Mouse (Mus musculus) adrenal gland, postnatal 25 days (tissue): ENCODE data around the gene Rbm15. TPM values are rescaled to one million over a fixed set of nuclear protein-coding genes. Genes with fewer than 3 reads are reported as not detected.

Source experiments
- DNase-seq: peaks from one replicate; pipeline ENCODE4 v3.0.0; 2021; ENCODE audit warnings: mixed read lengths
- long read RNA-seq: library from polyadenylated mRNA; stranded (forward); transcript quantifications from one replicate; pipeline ENCODE4 v2.0.0, GENCODE M21; 2021
- total RNA-seq: library from RNA; stranded (reverse); gene quantifications from 2 replicates; pipeline ENCODE4 v1.2.3, GENCODE M21; 2021

Gene Rbm15
- 40.8 and 43.7 TPM in 2 replicates for total RNA-seq
- long read RNA-seq, full-length matches to known transcripts, result 6 of 7 reads
- long read RNA-seq, partial matches to known transcripts, result 0 of 7 reads
- long read RNA-seq, other reads (novel, unspliced or antisense), result 1 of 7 reads

DNA sequence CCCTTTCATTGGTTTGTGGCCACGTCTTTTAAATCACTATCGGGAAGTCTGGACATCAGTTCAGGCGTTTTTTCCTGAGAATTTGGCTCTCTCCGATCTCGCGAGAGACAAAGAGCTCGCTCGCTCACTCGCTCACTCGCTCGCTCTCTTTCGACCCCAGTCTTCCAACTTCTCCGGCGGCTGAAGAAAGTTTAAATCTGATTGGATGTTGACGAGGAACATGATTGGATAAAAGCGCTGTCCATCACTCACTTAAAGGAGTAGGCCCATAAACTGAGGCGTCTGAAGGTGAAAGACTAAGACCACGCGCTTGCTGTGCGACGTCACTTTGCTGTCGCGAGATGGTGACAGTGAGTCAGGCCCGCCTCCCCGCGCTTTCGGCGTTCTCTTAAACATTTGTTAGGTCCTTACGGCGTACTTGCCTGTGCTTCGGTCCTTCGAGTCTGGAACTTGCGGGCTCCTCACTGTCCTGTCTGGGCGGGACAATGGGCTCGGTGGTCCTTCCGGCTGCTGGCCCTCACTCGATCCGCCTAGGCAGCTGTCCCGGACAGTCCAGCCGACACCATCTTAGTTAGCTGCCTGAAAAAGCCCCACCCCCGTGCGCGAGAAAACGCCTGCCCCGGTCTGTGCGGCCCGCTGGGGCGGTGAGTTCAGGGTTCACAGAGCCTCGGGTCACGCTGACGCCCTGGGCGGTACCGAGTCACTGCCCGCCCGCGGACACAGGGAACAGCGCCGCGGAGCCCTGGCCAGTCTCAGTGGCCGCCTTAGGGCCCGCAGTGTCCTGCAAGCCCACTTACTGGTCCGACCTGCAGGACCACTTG, at the start of gene Rbm15:
Rbm15 (minus strand) TSS at position 293 of the 821 bp plus-strand sequence.
- peak; percentile 94 for DNase-seq

- peak; percentile 60 for DNase-seq
Observed at GRCm38 (mm10) chr3:107379422-107379821, 45.9 kb upstream of the Rbm15 start.

GRCm38 (mm10) chr3:107378626-107379025, 45.2 kb upstream of the Rbm15 start:
- no peak for DNase-seq

DNA sequence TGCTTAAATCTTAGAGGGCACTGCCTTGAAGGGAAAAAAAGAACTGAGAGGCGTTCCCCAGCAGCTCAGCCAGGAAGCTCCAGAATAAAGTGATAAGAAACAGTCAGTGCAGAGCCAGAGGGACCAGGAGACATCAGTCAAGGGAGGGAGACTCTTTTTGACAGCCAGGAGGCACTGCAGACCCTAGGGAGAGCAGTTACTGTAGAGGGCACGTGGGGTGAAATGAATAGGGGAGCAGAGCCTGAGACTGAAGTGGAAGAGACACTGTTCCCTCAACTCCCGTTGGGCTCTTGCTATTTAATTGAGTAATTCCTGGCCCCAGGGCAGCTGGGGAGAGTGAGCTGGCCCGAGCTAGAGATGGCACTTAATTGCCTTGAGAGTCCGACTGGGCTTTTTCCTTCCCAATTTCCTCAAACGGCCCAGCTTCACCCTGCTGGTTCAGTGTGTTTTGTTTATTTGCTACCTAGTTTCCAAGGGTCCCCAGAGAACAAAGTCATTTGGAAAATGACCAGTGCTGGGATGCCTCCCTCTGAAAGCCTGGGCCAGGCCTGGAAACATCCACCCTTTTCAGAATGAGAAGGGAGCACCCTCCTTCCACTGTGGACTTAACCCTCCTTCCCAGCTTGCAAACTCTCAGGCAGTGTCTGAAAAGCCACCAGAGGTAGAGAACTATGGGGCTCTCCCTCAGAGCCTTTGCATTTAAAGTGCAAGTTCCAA, 41.6 kb upstream of the Rbm15 start:
- DNase-seq, result no peak

- no peak for DNase-seq
Observed at GRCm38 (mm10) chr3:107369156-107369555, 35.7 kb upstream of the Rbm15 start.

GRCm38 (mm10) chr3:107367938-107368599, 34.6 kb upstream of the Rbm15 start:
- no peak for DNase-seq

- DNase-seq, result no peak
Observed at GRCm38 (mm10) chr3:107365341-107365740, 31.9 kb upstream of the Rbm15 start.

GRCm38 (mm10) chr3:107363391-107363790, 29.9 kb upstream of the Rbm15 start:
- DNase-seq, result no peak

- DNase-seq, result no peak
Observed at GRCm38 (mm10) chr3:107360341-107360740, 26.9 kb upstream of the Rbm15 start.

DNA sequence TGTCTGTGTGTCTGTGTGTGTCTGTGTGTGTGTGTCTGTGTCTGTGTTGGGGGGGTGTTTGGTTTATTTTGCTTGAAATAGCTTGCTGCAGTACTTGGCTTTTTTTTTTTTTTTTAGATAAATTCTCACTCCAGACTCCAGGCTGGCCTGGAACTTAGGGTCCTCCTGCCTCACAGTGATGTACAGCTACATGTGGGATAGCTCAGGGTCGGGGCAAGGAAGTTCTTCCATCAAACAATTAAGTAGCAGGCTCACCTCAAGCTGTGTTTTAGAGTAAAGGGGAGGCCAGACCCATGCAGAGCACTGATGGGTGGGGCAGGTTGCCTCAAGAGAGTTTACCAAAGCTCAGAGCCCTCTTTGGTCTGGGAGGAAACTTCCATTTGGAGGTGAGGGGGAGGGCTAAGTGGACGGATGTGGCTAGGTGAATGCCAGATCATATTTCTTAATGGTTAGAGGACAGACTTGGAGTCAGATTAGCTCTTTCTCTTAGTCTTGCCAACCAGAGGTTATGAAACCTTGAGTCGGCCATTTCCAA, 24.3 kb upstream of the Rbm15 start:
- no peak for DNase-seq

- DNase-seq, result peak; percentile 79
Observed at GRCm38 (mm10) chr3:107356964-107357441, 23.5 kb upstream of the Rbm15 start.

- DNase-seq, result no peak
Observed at GRCm38 (mm10) chr3:107355618-107356260, 22.3 kb upstream of the Rbm15 start.

- DNase-seq, result no peak
Observed at GRCm38 (mm10) chr3:107351706-107352105, 18.2 kb upstream of the Rbm15 start.

DNA sequence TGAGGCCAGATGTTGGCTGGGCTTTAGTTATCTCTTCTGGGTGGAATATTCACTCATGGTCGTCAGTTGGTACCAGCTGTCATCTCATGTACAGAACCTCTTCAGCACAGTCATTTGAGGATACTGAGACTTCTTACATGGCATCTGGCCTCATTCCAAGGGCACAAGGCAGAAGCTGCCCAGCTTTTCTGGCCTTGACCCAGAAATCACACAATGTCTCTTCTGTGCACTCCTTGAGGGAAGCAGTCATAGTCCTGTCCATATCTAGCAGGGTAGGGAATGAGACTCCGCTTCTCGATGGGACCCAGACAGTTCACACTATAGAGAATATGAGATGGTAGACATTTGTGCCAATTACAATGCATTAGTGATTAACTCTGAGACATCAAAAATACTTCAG, 15.5 kb upstream of the Rbm15 start:
- DNase-seq, result peak; percentile 27

GRCm38 (mm10) chr3:107345033-107345725, 11.7 kb upstream of the Rbm15 start:
- no peak for DNase-seq

DNA sequence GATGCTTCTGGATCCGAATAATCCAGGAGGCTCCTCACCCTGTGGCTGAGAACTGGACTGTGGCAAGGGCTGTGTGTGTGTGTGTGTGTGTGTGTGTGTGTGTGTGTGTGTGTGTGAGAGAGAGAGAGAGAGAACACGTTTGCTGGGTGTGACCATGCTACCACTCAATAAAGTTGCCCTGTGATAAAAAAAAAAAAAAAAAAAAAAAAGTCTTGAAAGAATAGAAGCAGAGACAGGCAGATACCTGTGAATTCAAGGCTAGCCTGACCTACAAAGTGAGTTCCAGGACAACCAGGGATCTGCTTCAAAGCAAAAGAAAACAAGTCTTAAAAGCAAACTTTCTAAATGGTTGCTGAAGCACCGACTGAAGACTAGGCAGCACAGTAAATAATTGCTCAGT, 10.5 kb upstream of the Rbm15 start:
- DNase-seq, result no peak

DNA sequence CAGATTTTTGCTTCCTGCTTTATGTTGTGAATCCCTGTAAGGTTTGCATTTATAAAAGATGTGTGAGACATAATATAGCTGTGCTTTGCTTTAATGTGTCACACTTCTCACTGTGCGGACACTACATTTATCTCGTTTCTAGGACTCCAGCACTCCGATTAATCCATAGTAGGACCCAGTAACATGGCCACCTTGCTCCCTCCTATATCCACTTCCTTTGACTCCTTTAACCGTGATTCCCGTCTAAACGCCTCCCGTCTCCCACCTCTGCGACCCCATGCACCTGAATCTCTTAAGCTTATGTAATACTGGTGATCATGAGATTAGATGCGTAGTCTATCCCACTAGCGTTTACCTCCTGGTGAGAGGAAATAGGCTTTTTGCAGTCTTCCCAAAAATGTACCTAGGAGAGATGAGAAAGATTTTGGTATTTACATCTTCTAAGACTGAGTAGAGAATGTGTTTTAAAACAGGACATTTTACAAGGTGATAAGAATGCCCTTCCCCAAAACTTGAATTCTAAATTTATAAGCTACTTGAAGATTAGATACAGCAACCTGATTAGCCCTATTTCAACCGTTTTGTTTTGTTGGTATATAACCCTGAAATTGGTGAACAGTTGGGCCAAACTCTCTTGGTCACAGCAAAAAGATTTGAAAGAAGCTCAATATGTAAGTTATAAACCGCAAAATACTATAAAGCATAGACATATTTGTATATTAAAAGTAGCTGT, 895 bp upstream of the Rbm15 start:
- DNase-seq, result no peak

- DNase-seq, result peak; percentile 89
Observed at GRCm38 (mm10) chr3:107332960-107333380, 503 bp downstream of the Rbm15 start.

DNA sequence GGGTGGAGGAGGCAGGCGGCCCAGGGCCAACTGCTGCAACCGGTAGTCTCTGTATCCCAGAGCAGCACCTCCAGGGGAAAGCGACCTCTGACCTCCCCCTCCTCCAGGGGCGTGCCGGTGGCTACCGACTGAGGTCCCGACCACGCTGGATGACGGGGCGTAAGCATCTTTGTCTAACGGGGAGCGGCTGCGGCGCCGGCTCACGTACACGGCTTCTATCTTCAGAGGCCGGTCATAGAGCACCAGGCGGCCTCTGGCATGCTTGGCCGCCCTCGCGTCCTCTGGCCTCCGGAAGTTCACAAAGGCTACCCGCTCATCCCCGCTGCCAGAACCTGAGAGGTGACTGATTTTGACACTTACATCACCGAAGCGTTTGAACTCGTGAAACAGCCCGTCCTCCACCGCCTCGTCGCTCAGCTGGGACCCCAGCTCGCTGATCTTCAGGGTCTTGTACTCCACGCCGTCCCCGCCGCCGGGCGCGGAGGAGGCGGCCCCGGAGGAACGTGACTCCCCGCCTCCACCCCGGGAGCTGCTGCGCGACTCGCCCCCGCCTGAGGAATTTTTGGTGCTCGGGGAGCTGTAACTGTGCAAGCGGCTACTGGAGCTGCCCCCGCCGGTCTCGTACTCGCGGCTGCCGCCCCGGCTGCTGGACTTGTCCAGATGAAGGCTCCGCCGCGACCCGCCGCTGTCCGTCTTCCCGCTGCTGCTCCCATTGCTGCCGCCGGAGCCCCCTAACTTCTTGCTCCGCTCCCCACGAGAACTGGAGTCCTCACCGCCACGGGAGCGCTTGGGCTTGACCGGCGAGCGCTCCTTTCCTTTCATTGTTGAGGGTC, 1.1 kb downstream of the Rbm15 start:
- peak; percentile 62 for DNase-seq
